Mouse (Mus musculus): ENCODE results near the gene Tspan10. TPM values are rescaled to one million over a fixed set of nuclear protein-coding genes. Genes with fewer than 3 reads are reported as not detected.
A peak's percentile ranks its signal among the peaks of the same experiment; 100 is the strongest.

Gene Tspan10
- polyA plus RNA-seq, 1 experiment from 2014 or later = not detected

DNA sequence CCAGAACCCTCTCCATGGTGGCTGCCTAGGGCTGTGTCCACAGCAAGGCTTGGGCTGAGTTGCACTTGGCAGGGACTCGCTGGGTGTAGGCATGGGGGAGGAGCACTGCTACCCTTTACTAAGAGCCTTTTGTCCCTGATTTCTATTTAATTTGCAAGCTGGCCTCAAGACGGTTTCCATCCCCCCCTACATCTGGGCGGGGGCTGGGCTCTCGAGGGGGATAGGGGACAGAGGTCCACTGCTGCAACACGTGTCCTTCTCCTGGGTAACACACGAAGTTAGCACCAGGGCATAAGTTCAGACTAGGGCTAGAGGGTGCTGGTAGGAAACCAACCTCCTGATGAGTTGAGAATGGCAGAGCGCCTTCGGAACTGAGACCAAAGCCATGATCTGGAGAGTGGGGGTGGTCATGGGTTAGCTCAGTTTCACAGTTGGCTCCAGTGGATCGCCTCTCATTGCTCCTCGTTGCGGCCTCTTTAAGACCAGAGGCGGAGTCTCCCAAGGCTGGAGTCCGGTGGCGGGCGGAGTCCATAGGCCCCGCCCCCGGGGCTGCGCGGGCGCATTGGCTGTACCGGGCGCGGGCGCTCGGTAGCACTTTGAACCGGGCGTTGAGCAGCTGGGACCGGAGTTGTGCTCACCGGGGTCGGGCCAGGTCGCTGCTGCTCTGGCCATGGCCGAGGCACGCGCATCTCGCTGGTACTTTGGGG lies 49.0 kb downstream of the Tspan10 start, which contains the start of gene Slc25a10:
Gene Slc25a10, plus strand, starts transcription at position 524 of the 707 bp plus-strand sequence.
- Histone ChIP-seq H3K4me2 (replicated peaks; ENCODE audit: low read depth) (peak within 1 kb of the TSS; percentile 91), H3K4me1 (replicated peaks; ENCODE audit: control insufficient read depth, insufficient read depth) (peaks cover 14% of the 10 kb centered on the region), H3K9ac (ENCODE audit: low read length) (peak within 1 kb of the TSS; percentile 82), H3K9me3 (ENCODE audit: control insufficient read depth, low read length) (no peaks in the 10 kb centered on the region), H3K27me3 (ENCODE audit: control insufficient read depth, insufficient read depth, low read length) (no peaks in the 10 kb centered on the region), H3K4me3 (ENCODE audit: low read depth, low read length) (peak within 1 kb of the TSS; percentile 93), H3K36me3 (ENCODE audit: control insufficient read depth, insufficient read depth, low read length) (peaks cover 17% of the 10 kb centered on the region), H3K27ac (replicated peaks) (peak within 1 kb of the TSS; percentile 92)
- DNase-seq (ENCODE audit: low spot score) = peak; percentile 95
- WGBS = 2% methylated on average over 35 of the region's 35 CpGs
- TF ChIP-seq CTCF (IDR thresholded peaks at IDR 0.05; ENCODE audit: low read depth) = no peak
- no peak for TF ChIP-seq EP300 (optimal IDR thresholded peaks at IDR 0.05)
- peak; percentile 83 for ATAC-seq (ENCODE audit: low FRiP score, low TSS enrichment)

DNA sequence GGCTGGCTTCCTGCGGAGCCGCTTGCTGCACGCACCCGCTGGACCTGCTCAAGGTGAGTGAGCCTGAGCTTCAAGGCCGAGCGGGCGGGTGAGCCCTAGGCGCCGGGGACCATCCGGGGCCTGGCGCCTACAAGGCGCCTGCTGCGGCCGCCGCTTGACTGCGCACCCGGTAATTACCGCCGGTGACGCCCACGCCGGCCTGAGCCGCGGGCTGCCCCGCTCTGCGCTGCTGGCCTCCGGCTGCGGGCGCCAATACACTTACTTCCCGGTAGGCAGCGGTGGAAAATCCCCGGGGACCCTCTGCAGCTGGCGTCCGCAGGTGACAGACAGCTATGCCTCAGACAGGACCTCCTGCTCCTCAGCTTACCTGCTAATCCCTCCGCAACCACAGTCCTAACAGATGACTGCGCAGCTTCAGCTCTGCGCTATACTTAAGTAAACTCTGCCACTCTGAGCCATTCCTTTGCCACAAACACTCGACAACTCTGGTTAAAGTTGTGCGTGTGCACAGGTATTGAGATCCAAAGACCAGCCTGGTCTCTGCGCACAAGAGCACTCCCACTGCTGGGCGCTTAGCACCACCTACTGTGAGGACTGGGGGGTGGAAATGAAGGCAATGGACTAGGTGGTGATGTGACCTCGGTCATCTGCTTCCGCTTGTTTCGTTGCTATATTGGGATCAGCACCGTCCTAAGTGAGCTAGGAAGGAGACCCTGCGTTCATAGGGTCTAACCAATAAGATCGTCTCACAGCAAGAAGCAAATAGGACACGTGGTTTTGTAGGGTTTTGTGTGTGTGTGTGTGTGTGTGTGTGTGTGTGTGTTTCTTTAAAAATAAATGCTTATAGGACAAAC lies 49.8 kb downstream of the Tspan10 start:
- TF ChIP-seq CTCF (IDR thresholded peaks at IDR 0.05; ENCODE audit: low read depth) (peak; percentile 63), EP300 (optimal IDR thresholded peaks at IDR 0.05) (no peak)
- WGBS = under 1% methylated on average over 44 of the region's 48 CpGs
- H3K4me2 ChIP-seq (replicated peaks; ENCODE audit: low read depth) = peak overlapping the region; percentile 91
- H3K36me3 ChIP-seq (ENCODE audit: control insufficient read depth, insufficient read depth, low read length) = peaks cover 24% of the 10 kb centered on the region
- peak overlapping the region; percentile 82 for H3K9ac ChIP-seq (ENCODE audit: low read length)
- peak overlapping the region; percentile 93 for H3K4me3 ChIP-seq (ENCODE audit: low read depth, low read length)
- ATAC-seq (ENCODE audit: low FRiP score, low TSS enrichment) (peak; percentile 11; the same call in 1 of the 2 replicates), DNase-seq (ENCODE audit: low spot score) (peak; percentile 72)
- H3K4me1 ChIP-seq (replicated peaks; ENCODE audit: control insufficient read depth, insufficient read depth) = peaks cover 14% of the 10 kb centered on the region
- H3K27me3 ChIP-seq (ENCODE audit: control insufficient read depth, insufficient read depth, low read length) = no peaks in the 10 kb centered on the region
- H3K9me3 ChIP-seq (ENCODE audit: control insufficient read depth, low read length) = no peaks in the 10 kb centered on the region
- H3K27ac ChIP-seq (replicated peaks) = peak overlapping the region; percentile 92

DNA sequence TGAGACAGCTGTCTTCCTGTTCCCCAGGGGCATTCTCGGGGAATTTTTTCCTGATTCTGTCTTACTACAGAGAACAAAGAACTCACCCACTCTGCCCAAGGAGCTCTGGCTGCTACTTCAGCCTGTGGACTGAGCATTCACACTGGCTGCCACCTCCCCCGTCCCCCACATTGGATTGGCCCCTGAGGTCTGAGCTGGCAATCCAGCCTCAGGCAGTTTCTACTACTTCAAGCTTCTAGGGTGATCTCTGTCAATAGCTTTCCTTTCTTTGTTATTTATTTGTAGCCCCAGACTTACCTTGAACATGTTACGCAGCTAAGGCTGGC lies 50.4 kb downstream of the Tspan10 start:
- no peak for DNase-seq (ENCODE audit: low spot score)
- Histone ChIP-seq H3K27me3 (ENCODE audit: control insufficient read depth, insufficient read depth, low read length) (no peaks in the 10 kb centered on the region), H3K9me3 (ENCODE audit: control insufficient read depth, low read length) (no peaks in the 10 kb centered on the region), H3K4me1 (replicated peaks; ENCODE audit: control insufficient read depth, insufficient read depth) (peaks cover 14% of the 10 kb centered on the region), H3K27ac (replicated peaks) (peak overlapping the region; percentile 92), H3K4me2 (replicated peaks; ENCODE audit: low read depth) (peak overlapping the region; percentile 91), H3K9ac (ENCODE audit: low read length) (peak overlapping the region; percentile 82), H3K36me3 (ENCODE audit: control insufficient read depth, insufficient read depth, low read length) (peaks cover 20% of the 10 kb centered on the region), H3K4me3 (ENCODE audit: low read depth, low read length) (peak overlapping the region; percentile 93)
- TF ChIP-seq CTCF (IDR thresholded peaks at IDR 0.05; ENCODE audit: low read depth) (no peak), EP300 (optimal IDR thresholded peaks at IDR 0.05) (no peak)
- 24% methylated on average over 3 of the region's 3 CpGs for WGBS
- no peak for ATAC-seq (ENCODE audit: low FRiP score, low TSS enrichment)

DNA sequence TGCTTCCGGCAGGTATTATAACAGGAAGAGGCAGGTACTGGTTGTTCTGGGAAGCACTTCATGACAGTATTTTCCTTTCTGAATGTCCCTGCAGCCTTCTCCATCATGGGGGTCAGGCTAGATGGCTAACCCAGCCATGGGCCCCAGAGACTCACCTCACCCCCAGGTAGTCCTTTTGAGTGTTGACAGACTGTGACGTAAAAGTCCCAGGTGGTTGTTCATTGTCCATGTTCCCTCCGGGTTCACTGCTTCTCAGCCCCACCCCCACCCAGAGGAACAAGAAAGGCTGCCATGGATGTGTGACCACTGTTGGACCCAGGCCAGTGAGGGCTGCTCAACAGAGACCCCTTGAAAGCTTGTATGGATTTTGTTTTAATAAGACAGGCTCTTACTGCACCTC lies 50.9 kb downstream of the Tspan10 start:
- Histone ChIP-seq H3K9me3 (ENCODE audit: control insufficient read depth, low read length) (no peaks in the 10 kb centered on the region), H3K4me3 (ENCODE audit: low read depth, low read length) (peak overlapping the region; percentile 93), H3K9ac (ENCODE audit: low read length) (peak overlapping the region; percentile 82), H3K27me3 (ENCODE audit: control insufficient read depth, insufficient read depth, low read length) (no peaks in the 10 kb centered on the region), H3K27ac (replicated peaks) (peak overlapping the region; percentile 92; the same call in 1 of the 2 replicates), H3K4me1 (replicated peaks; ENCODE audit: control insufficient read depth, insufficient read depth) (peaks cover 14% of the 10 kb centered on the region), H3K36me3 (ENCODE audit: control insufficient read depth, insufficient read depth, low read length) (peaks cover 18% of the 10 kb centered on the region), H3K4me2 (replicated peaks; ENCODE audit: low read depth) (peak overlapping the region; percentile 91)
- 39% methylated on average over 3 of the region's 3 CpGs for WGBS
- no peak for TF ChIP-seq EP300 (optimal IDR thresholded peaks at IDR 0.05)
- TF ChIP-seq CTCF (IDR thresholded peaks at IDR 0.05; ENCODE audit: low read depth) = no peak
- DNase-seq (ENCODE audit: low spot score) (peak; percentile 46), ATAC-seq (ENCODE audit: low FRiP score, low TSS enrichment) (no peak)

DNA sequence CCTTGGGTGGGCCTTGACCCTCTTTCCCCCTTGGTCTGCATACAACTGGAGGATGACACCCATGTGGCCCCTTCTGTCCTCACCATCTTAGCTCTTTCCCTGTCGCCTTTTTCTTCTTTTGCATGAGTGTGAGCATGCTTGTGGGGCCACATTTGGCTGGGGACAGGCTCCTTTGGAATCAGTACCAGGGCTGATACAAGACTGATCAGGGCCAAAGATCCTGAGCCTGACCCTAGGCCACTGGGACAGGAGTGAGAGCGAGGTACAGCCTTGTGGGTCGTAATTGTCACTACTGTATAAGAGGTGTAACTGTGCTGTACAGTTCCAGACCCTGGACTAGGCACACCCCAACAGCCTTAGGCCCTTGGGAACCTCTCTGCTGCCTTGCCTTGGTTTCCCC lies 51.5 kb downstream of the Tspan10 start:
- no peak for ATAC-seq (ENCODE audit: low FRiP score, low TSS enrichment)
- Histone ChIP-seq H3K4me1 (replicated peaks; ENCODE audit: control insufficient read depth, insufficient read depth) (peaks cover 14% of the 10 kb centered on the region), H3K9ac (ENCODE audit: low read length) (no peak overlapping the region), H3K27ac (replicated peaks) (no peak overlapping the region), H3K27me3 (ENCODE audit: control insufficient read depth, insufficient read depth, low read length) (no peaks in the 10 kb centered on the region), H3K36me3 (ENCODE audit: control insufficient read depth, insufficient read depth, low read length) (peaks cover 16% of the 10 kb centered on the region), H3K4me3 (ENCODE audit: low read depth, low read length) (no peak overlapping the region), H3K9me3 (ENCODE audit: control insufficient read depth, low read length) (no peaks in the 10 kb centered on the region), H3K4me2 (replicated peaks; ENCODE audit: low read depth) (peak overlapping the region; percentile 91; the same call in 1 of the 2 replicates)
- no peak for DNase-seq (ENCODE audit: low spot score)
- TF ChIP-seq EP300 (optimal IDR thresholded peaks at IDR 0.05) = no peak
- TF ChIP-seq CTCF (IDR thresholded peaks at IDR 0.05; ENCODE audit: low read depth) = no peak
- WGBS = 76% methylated on average over 3 of the region's 3 CpGs

Other genes with a start within 250 kb of the Tspan10 start
- gene Bahcc1, start 209.7 kb upstream of the Tspan10 start, polyA plus RNA-seq (2015; fragmentation: Nextera tagmentation; extraction: Ambion mirVana) = 2.7 and 2.9 TPM in 2 replicates
- 2,268 and 2,377 TPM in 2 replicates for gene Actg1, start 94.1 kb upstream of the Tspan10 start, polyA plus RNA-seq (2015; fragmentation: Nextera tagmentation; extraction: Ambion mirVana)
- 0.41 and 0.47 TPM in 2 replicates for gene Fscn2, start 81.1 kb upstream of the Tspan10 start, polyA plus RNA-seq (2015; fragmentation: Nextera tagmentation; extraction: Ambion mirVana)
- gene Faap100, start 63.9 kb upstream of the Tspan10 start, polyA plus RNA-seq (2015; fragmentation: Nextera tagmentation; extraction: Ambion mirVana) = 14.3 and 15.3 TPM in 2 replicates
- 15.7 and 17.9 TPM in 2 replicates for gene Nploc4, start 4.9 kb upstream of the Tspan10 start, polyA plus RNA-seq (2015; fragmentation: Nextera tagmentation; extraction: Ambion mirVana)
- 0.15 TPM in 1 of 2 replicates, not detected in the other for gene Pde6g, start 10.9 kb downstream of the Tspan10 start, polyA plus RNA-seq (2015; fragmentation: Nextera tagmentation; extraction: Ambion mirVana)
- gene Oxld1, start 15.4 kb downstream of the Tspan10 start, polyA plus RNA-seq (2015; fragmentation: Nextera tagmentation; extraction: Ambion mirVana) = 18.2 and 19.8 TPM in 2 replicates
- 13.3 and 18.2 TPM in 2 replicates for gene Ccdc137, start 15.5 kb downstream of the Tspan10 start, polyA plus RNA-seq (2015; fragmentation: Nextera tagmentation; extraction: Ambion mirVana)
- 24.4 and 30.6 TPM in 2 replicates for gene Arl16, start 25.0 kb downstream of the Tspan10 start, polyA plus RNA-seq (2015; fragmentation: Nextera tagmentation; extraction: Ambion mirVana)
- 133 and 134 TPM in 2 replicates for gene Mrpl12, start 42.0 kb downstream of the Tspan10 start, polyA plus RNA-seq (2015; fragmentation: Nextera tagmentation; extraction: Ambion mirVana)
- 86.1 and 94.0 TPM in 2 replicates for gene Slc25a10, start 49.2 kb downstream of the Tspan10 start, polyA plus RNA-seq (2015; fragmentation: Nextera tagmentation; extraction: Ambion mirVana)
- gene Gcgr, start 88.1 kb downstream of the Tspan10 start, polyA plus RNA-seq (2015; fragmentation: Nextera tagmentation; extraction: Ambion mirVana) = 3.5 and 5.8 TPM in 2 replicates
- 113 and 115 TPM in 2 replicates for gene Mcrip1, start 107.1 kb downstream of the Tspan10 start, polyA plus RNA-seq (2015; fragmentation: Nextera tagmentation; extraction: Ambion mirVana)
- gene Ppp1r27, start 108.5 kb downstream of the Tspan10 start, polyA plus RNA-seq (2015; fragmentation: Nextera tagmentation; extraction: Ambion mirVana) = not detected in 2 replicates
- 858 and 892 TPM in 2 replicates for gene P4hb, start 130.6 kb downstream of the Tspan10 start, polyA plus RNA-seq (2015; fragmentation: Nextera tagmentation; extraction: Ambion mirVana)
- gene Arhgdia, start 139.0 kb downstream of the Tspan10 start, polyA plus RNA-seq (2015; fragmentation: Nextera tagmentation; extraction: Ambion mirVana) = 352 and 362 TPM in 2 replicates
- gene Alyref, start 155.7 kb downstream of the Tspan10 start, polyA plus RNA-seq (2015; fragmentation: Nextera tagmentation; extraction: Ambion mirVana) = 213 TPM in 2 replicates
- 121 and 126 TPM in 2 replicates for gene Anapc11, start 155.8 kb downstream of the Tspan10 start, polyA plus RNA-seq (2015; fragmentation: Nextera tagmentation; extraction: Ambion mirVana)
- gene Npb, start 165.8 kb downstream of the Tspan10 start, polyA plus RNA-seq (2015; fragmentation: Nextera tagmentation; extraction: Ambion mirVana) = 20.4 and 20.9 TPM in 2 replicates
- 73.7 and 79.0 TPM in 2 replicates for gene Pcyt2, start 175.3 kb downstream of the Tspan10 start, polyA plus RNA-seq (2015; fragmentation: Nextera tagmentation; extraction: Ambion mirVana)
- gene Sirt7, start 182.6 kb downstream of the Tspan10 start, polyA plus RNA-seq (2015; fragmentation: Nextera tagmentation; extraction: Ambion mirVana) = 36.1 and 42.2 TPM in 2 replicates
- gene Mafg, start 191.0 kb downstream of the Tspan10 start, polyA plus RNA-seq (2015; fragmentation: Nextera tagmentation; extraction: Ambion mirVana) = 21.0 and 21.3 TPM in 2 replicates
- gene Pycr1, start 201.1 kb downstream of the Tspan10 start, polyA plus RNA-seq (2015; fragmentation: Nextera tagmentation; extraction: Ambion mirVana) = 13.9 and 18.4 TPM in 2 replicates
- 0.21 TPM in 1 of 2 replicates, not detected in the other for gene Myadml2, start 205.5 kb downstream of the Tspan10 start, polyA plus RNA-seq (2015; fragmentation: Nextera tagmentation; extraction: Ambion mirVana)
- 1.4 and 2.7 TPM in 2 replicates for gene Notum, start 218.5 kb downstream of the Tspan10 start, polyA plus RNA-seq (2015; fragmentation: Nextera tagmentation; extraction: Ambion mirVana)
- gene Aspscr1, start 230.3 kb downstream of the Tspan10 start, polyA plus RNA-seq (2015; fragmentation: Nextera tagmentation; extraction: Ambion mirVana) = 74.1 and 81.1 TPM in 2 replicates

All from stomach, postnatal 0 days (tissue).